Mouse (Mus musculus) ES-Bruce4 (cell line): Measurements from ENCODE around the gene Usp8.

Source experiments
- CTCF ChIP-seq: IDR thresholded peaks from one replicate; pipeline ENCODE4 v1.8.1; 2011; ENCODE audit warnings: low read depth, low read length
- EP300 ChIP-seq: IDR thresholded peaks from 2 replicates; pipeline ENCODE4 v1.6.1; 2011; ENCODE audit warnings: low read depth, low read length; ENCODE audit not compliant: insufficient read depth
- POLR2A ChIP-seq: IDR thresholded peaks from one replicate; pipeline ENCODE4 v1.8.1; 2011; ENCODE audit warnings: low read length; ENCODE audit not compliant: insufficient read depth

DNA sequence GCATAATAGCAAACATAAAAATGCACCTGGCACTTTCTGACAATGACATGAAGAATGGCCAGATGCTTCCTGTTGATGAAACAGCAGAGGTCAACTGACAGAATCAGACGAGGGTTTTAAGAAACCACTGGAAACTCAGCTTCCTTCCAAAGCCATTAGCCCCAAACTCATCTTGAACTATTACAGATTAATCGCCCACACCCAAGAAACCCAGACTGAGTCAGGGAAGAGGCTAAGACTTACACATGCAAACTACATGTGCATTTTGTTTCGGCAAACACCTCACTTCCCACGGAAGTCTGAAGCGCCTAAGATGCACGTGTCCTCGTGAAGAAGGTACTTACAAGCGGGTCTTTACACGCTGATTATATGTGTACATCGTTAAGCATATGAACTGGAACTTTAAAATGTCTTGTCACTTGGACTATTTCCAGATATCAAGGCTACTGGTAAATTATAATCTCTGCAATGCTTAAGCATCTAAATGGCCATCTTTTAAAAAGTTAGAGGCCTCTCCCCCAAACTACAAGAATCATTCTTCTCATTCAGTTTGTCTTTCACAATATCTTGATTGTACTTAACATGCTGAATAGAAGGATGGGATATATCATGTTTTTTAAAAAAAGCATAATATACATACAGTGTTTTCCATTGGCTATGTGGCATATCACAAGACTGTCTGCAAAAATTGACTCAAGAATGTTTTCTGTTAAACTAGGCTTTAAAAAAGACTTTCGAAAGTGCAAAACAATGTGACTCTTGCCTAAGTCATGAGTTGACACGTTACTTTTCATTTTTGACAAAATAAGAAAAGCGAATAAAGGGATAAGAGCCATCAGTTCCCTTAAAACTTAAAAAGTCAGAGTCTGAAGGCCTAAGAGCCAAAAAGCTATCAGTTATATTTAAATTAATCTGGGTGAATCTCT, 33.5 kb upstream of the Usp8 start:
- TF ChIP-seq POLR2A (no peak), CTCF (no peak), EP300 (no peak)
